Mouse (Mus musculus) midbrain, embryonic 11.5 days (tissue): ENCODE measurements around the gene Prdm11. TPM values are rescaled to one million over a fixed set of nuclear protein-coding genes. Genes with fewer than 3 reads are reported as not detected.

ENCODE experiments used
- ATAC-seq: fragments of 200-750 bp; cut with Nextera tagmentation; 2 replicates; pipeline ENCODE4 v1.8.0; 2017; ENCODE audit warnings: moderate TSS enrichment, moderate library complexity; ENCODE audit not compliant: low FRiP score
- DNase-seq: peaks from one replicate; pipeline ENCODE4 v3.0.0; 2015; ENCODE audit warnings: low spot score; ENCODE audit errors: missing footprints
- H3K27ac ChIP-seq: fragments of 300-500 bp; sonication (generic); 2 replicates; pipeline ENCODE4 v1.5.1; 2014; ENCODE audit warnings: low read depth, low read length
- H3K27me3 ChIP-seq: fragments of 300-500 bp; sonication (generic); 2 replicates; pipeline ENCODE4 v1.6.1; 2014; ENCODE audit warnings: mild to moderate bottlenecking, low read length, moderate library complexity, mixed read lengths; ENCODE audit not compliant: control insufficient read depth, insufficient read depth
- H3K36me3 ChIP-seq: fragments of 300-500 bp; sonication (generic); 2 replicates; pipeline ENCODE4 v1.6.1; 2014; ENCODE audit warnings: mild to moderate bottlenecking, low read length, moderate library complexity, mixed read lengths; ENCODE audit not compliant: control insufficient read depth, insufficient read depth
- H3K4me1 ChIP-seq: fragments of 300-500 bp; sonication (generic); 2 replicates; pipeline ENCODE4 v1.6.1; 2014; ENCODE audit warnings: low read length; ENCODE audit not compliant: control insufficient read depth, insufficient read depth
- H3K4me2 ChIP-seq: fragments of 300-500 bp; sonication (generic); 2 replicates; pipeline ENCODE4 v1.6.1; 2014; ENCODE audit warnings: mild to moderate bottlenecking, moderate library complexity
- H3K4me3 ChIP-seq: fragments of 300-500 bp; sonication (generic); 2 replicates; pipeline ENCODE4 v1.5.1; 2014; ENCODE audit warnings: low read depth, low read length
- H3K9ac ChIP-seq: fragments of 300-500 bp; sonication (generic); 2 replicates; pipeline ENCODE4 v1.6.1; 2014; ENCODE audit warnings: low read length
- H3K9me3 ChIP-seq: fragments of 300-500 bp; sonication (generic); 2 replicates; pipeline ENCODE4 v1.6.1; 2016; ENCODE audit warnings: low read length; ENCODE audit not compliant: control insufficient read depth
- WGBS: fragments of 180-500 bp; shearing (Covaris S2); extraction: QIAGEN DNeasy Blood & Tissue Kit; methylation state at CpG from one replicate; pipeline ENCODE4 v1.1.7; 2014; 5-methylcytosine and 5-hydroxymethylcytosine counted together
- polyA plus RNA-seq: library from polyadenylated mRNA; unstranded; fragments of >200 nt; fragmentation: Nextera tagmentation; extraction: Ambion mirVana; gene quantifications from 2 replicates; pipeline ENCODE4 v1.2.1, GENCODE M21; 2014

Gene Prdm11
- polyA plus RNA-seq, 1 experiment from 2014 or later, result 0.90 TPM

DNA sequence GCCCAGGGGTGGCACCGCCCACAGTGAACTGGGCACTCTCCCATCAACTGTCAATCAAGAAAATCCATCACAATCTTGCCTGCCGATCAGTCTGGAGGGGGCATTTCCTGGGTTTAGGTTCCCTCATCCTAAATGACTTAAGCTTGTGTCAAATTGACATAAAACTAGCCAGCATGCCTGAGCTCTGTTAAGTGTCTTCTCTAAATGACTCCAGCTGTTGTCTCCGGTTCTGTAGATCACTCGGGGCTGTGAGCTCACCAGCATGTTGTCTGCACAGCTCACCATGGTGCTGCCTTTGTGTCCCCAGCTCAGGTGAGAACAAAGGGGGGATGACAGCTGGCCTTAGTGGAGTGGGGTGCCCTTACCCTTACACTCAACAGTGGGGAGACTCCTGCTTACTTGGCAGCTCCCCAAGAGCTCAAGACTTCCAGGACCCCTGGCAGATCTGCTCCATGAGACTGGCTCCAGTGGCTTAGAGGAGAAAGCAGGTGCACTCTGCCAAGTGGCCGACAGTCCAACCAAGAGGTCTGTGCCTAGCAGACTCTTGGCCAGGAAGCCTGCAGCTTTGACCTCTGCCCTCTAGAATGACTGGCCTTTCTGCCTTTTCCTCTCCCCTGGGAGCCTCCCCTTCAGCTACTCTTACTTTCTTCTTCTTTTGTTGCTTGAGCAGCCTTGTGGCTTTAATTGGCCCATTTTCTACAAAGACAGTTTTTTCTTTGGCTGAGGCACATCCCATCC lies 35.1 kb upstream of the Prdm11 start:
- H3K4me1 ChIP-seq, result no peaks in the 10 kb centered on the region; the same call in 1 of the 2 replicates
- no peak overlapping the region for H3K27ac ChIP-seq
- no peak overlapping the region for H3K4me2 ChIP-seq
- no peaks in the 10 kb centered on the region for H3K9me3 ChIP-seq
- no peaks in the 10 kb centered on the region for H3K36me3 ChIP-seq
- H3K27me3 ChIP-seq, result no peaks in the 10 kb centered on the region
- no peak overlapping the region for H3K9ac ChIP-seq
- DNase-seq, result no peak
- WGBS, result 67% methylated on average over 5 of the region's 5 CpGs
- no peak for ATAC-seq
- H3K4me3 ChIP-seq, result no peak overlapping the region

- DNase-seq, result peak; percentile 17
- no peak overlapping the region for H3K4me3 ChIP-seq
- H3K27ac ChIP-seq, result no peak overlapping the region
- H3K27me3 ChIP-seq, result no peaks in the 10 kb centered on the region
- no peaks in the 10 kb centered on the region for H3K9me3 ChIP-seq
- no peaks in the 10 kb centered on the region for H3K36me3 ChIP-seq
- no peak overlapping the region for H3K4me2 ChIP-seq
- H3K4me1 ChIP-seq, result no peaks in the 10 kb centered on the region; the same call in 1 of the 2 replicates
- no peak overlapping the region for H3K9ac ChIP-seq
- ATAC-seq, result no peak
- 83% methylated on average over 4 of the region's 4 CpGs for WGBS
These were observed 33.4 kb upstream of the Prdm11 start for GRCm38 (mm10) chr2:93079394-93079793.

GRCm38 (mm10) chr2:93076578-93076955 lies 30.6 kb upstream of the Prdm11 start:
- no peak overlapping the region for H3K27ac ChIP-seq
- H3K9me3 ChIP-seq, result no peaks in the 10 kb centered on the region
- peak; percentile 56 for DNase-seq
- H3K4me3 ChIP-seq, result no peak overlapping the region
- H3K36me3 ChIP-seq, result no peaks in the 10 kb centered on the region
- no peak overlapping the region for H3K9ac ChIP-seq
- H3K4me2 ChIP-seq, result no peak overlapping the region
- no peaks in the 10 kb centered on the region for H3K27me3 ChIP-seq
- WGBS, result 79% methylated on average over 6 of the region's 6 CpGs
- ATAC-seq, result no peak
- no peaks in the 10 kb centered on the region; the same call in 1 of the 2 replicates for H3K4me1 ChIP-seq

DNA sequence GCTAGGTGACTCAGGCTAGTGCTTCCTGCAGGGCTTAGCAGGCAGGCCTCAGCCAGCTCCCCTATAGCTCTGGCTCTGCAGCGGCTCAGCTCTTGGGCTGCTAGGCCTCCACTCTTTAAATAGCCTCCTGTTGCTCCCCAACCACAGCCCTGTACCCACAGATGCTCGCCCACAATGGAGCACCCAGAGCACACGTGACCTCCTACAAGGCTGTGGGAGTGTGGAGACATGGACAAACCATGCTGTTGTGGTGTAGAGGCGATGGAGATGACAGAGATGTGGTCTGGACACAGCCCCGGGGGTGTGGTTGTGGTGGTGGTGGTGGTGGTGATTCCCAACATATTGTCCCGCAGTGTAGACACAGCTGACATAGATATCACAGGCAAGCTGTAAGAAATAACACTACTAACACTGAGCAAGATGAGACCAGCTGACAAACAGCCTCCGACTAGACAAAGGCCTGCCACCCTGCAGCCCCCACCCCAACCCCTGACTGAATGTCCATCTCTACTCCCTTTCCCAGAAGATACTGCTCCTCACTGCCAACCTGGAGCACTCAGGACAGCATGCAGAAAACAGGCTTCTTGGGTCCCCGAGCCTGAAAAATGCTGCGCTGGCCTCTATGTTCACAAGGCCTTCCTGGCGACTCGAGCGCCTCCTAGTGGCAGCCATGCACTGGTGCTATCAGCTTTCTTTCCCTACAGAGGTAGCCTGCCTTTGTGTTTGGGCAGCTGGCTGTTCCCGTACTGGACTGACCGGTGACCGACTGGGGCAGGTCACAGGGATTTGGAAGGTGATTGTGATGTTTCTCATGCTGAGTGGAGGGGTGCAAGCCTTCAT lies 30.0 kb upstream of the Prdm11 start:
- H3K4me3 ChIP-seq, result no peak overlapping the region
- no peak overlapping the region for H3K4me2 ChIP-seq
- no peaks in the 10 kb centered on the region for H3K9me3 ChIP-seq
- peak; percentile 71 for ATAC-seq
- no peak overlapping the region for H3K27ac ChIP-seq
- WGBS, result 42% methylated on average over 15 of the region's 15 CpGs
- H3K27me3 ChIP-seq, result no peaks in the 10 kb centered on the region
- H3K4me1 ChIP-seq, result no peaks in the 10 kb centered on the region; the same call in 1 of the 2 replicates
- H3K9ac ChIP-seq, result no peak overlapping the region
- H3K36me3 ChIP-seq, result no peaks in the 10 kb centered on the region
- peak; percentile 98 for DNase-seq

- Histone ChIP-seq H3K27ac (no peak overlapping the region), H3K4me1 (no peaks in the 10 kb centered on the region; the same call in 1 of the 2 replicates), H3K9me3 (no peaks in the 10 kb centered on the region), H3K27me3 (no peaks in the 10 kb centered on the region), H3K4me3 (no peak overlapping the region), H3K9ac (no peak overlapping the region), H3K36me3 (no peaks in the 10 kb centered on the region), H3K4me2 (no peak overlapping the region)
- ATAC-seq (0 out of 2 replicates have a peak, but pooled peaks have one; percentile 18), DNase-seq (peak; percentile 98)
- WGBS, result 4% methylated on average over 12 of the region's 12 CpGs
These were observed 25.7 kb upstream of the Prdm11 start for GRCm38 (mm10) chr2:93071656-93072055.

DNA sequence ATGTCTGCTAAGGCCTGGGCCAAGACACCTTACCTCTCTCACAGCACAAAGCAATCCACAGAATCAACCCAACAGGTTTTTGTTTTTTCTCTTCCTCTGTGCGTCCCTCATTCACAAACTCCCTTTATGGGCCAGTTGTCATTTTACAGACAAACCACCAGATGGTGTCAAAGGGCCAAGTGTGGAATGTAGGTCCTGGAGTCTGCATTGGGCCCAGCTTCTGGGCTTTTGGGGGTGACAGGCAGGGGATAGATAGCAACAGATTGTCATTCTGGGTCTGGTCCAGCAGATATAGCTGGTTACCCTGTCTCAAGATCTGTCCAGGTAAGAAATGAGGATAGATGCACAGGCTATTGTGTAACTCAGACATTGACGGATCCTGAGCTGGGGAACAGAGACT lies 23.0 kb upstream of the Prdm11 start:
- no peak overlapping the region for H3K4me3 ChIP-seq
- no peaks in the 10 kb centered on the region for H3K9me3 ChIP-seq
- ATAC-seq (peak; percentile 43), DNase-seq (peak; percentile 88)
- H3K27me3 ChIP-seq, result no peaks in the 10 kb centered on the region
- H3K9ac ChIP-seq, result no peak overlapping the region
- H3K4me2 ChIP-seq, result no peak overlapping the region
- H3K27ac ChIP-seq, result no peak overlapping the region
- H3K4me1 ChIP-seq, result no peaks in the 10 kb centered on the region
- WGBS, result 39% methylated on average over 2 of the region's 2 CpGs
- H3K36me3 ChIP-seq, result no peaks in the 10 kb centered on the region

- Histone ChIP-seq H3K36me3 (no peaks in the 10 kb centered on the region), H3K9me3 (no peaks in the 10 kb centered on the region), H3K9ac (no peak overlapping the region), H3K4me1 (no peaks in the 10 kb centered on the region), H3K27me3 (no peaks in the 10 kb centered on the region), H3K4me3 (no peak overlapping the region), H3K27ac (no peak overlapping the region), H3K4me2 (no peak overlapping the region)
- WGBS, result 18% methylated on average over 2 of the region's 2 CpGs
- DNase-seq (peak; percentile 92), ATAC-seq (peak; percentile 57; the same call in 1 of the 2 replicates)
These were observed 17.4 kb upstream of the Prdm11 start for GRCm38 (mm10) chr2:93063347-93063746.

DNA sequence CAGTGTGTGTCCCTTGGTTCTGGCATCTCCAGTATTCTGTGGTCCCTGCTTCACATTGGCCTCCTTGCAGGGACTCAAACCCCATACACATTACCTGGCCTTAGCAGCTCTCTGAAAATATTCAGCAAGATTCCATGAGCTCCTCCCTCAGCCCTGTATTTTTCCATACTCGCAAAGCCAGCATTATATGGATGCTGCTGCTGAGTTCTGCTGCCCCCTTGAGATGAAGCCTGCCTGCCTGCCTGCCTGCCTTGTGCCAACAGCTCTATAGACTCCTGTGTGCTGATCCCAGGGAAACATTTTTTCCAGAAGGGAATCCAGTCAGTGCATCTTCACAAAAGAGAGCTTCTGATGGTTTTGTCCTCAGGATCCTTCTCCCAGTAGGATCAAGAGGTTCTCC lies 5.9 kb upstream of the Prdm11 start:
- Histone ChIP-seq H3K9me3 (no peaks in the 10 kb centered on the region), H3K27ac (no peak overlapping the region), H3K27me3 (no peaks in the 10 kb centered on the region), H3K36me3 (no peaks in the 10 kb centered on the region), H3K9ac (no peak overlapping the region), H3K4me3 (no peak overlapping the region), H3K4me2 (no peak overlapping the region), H3K4me1 (no peaks in the 10 kb centered on the region)
- DNase-seq (peak; percentile 49), ATAC-seq (no peak)
- WGBS, result 27% methylated on average over 1 of the region's 1 CpGs
